Mouse (Mus musculus) neural tube, embryonic 15.5 days (tissue): Measurements from ENCODE around the gene Cib1. TPM values are rescaled to one million over a fixed set of nuclear protein-coding genes. Genes with fewer than 3 reads are reported as not detected.
A peak's percentile ranks its signal among the peaks of the same experiment; 100 is the strongest.

Source experiments
- ATAC-seq: fragments of 200-750 bp; cut with Nextera tagmentation; 2 replicates; pipeline ENCODE4 v1.8.0; 2017; ENCODE audit warnings: mild to moderate bottlenecking, moderate TSS enrichment, moderate library complexity; ENCODE audit not compliant: low FRiP score
- H3K27ac ChIP-seq: fragments of 300-500 bp; sonication (generic); replicated peaks from 2 replicates; pipeline ENCODE4 v1.5.1; 2015; ENCODE audit warnings: mild to moderate bottlenecking, inconsistent platforms
- H3K27me3 ChIP-seq: fragments of 300-500 bp; sonication (generic); replicated peaks from 2 replicates; pipeline ENCODE4 v1.6.1; 2015; ENCODE audit warnings: inconsistent platforms
- H3K36me3 ChIP-seq: fragments of 300-500 bp; sonication (generic); 2 replicates; pipeline ENCODE4 v1.6.1; 2015; ENCODE audit warnings: inconsistent platforms
- H3K4me1 ChIP-seq: fragments of 300-500 bp; sonication (generic); 2 replicates; pipeline ENCODE4 v1.6.1; 2015; ENCODE audit warnings: inconsistent platforms
- H3K4me2 ChIP-seq: fragments of 300-500 bp; sonication (generic); 2 replicates; pipeline ENCODE4 v1.6.1; 2015; ENCODE audit warnings: inconsistent platforms, mild to moderate bottlenecking, moderate library complexity
- H3K4me3 ChIP-seq: fragments of 300-500 bp; sonication (generic); replicated peaks from 2 replicates; pipeline ENCODE4 v1.5.1; 2015; ENCODE audit warnings: mild to moderate bottlenecking, inconsistent platforms
- H3K9ac ChIP-seq: fragments of 300-500 bp; sonication (generic); replicated peaks from 2 replicates; pipeline ENCODE4 v1.6.1; 2015; ENCODE audit warnings: mild to moderate bottlenecking, inconsistent platforms
- H3K9me3 ChIP-seq: fragments of 300-500 bp; sonication (generic); replicated peaks from 2 replicates; pipeline ENCODE4 v1.6.1; 2016; ENCODE audit warnings: inconsistent platforms
- WGBS: fragments of 180-500 bp; shearing (Covaris S2); methylation state at CpG from one replicate; pipeline ENCODE4 v1.1.7; 2015; ENCODE audit warnings: mixed read lengths; 5-methylcytosine and 5-hydroxymethylcytosine counted together
- polyA plus RNA-seq: library from polyadenylated mRNA; unstranded; fragments of >200 nt; fragmentation: Nextera tagmentation; extraction: Ambion mirVana; gene quantifications from 2 replicates; pipeline ENCODE4 v1.2.1, GENCODE M21; 2015

The Cib1 gene
- polyA plus RNA-seq = 32.2 and 59.5 TPM in 2 replicates

GRCm38 (mm10) chr7:80232489-80233029, at the start of gene Cib1, which contains the start of gene Gdpgp1:
TSS of gene Cib1 (minus strand) at chr7:80232813.
TSS of gene Gdpgp1 (plus strand) at chr7:80232865.
- peak within 1 kb of the TSS; percentile 91 for H3K4me2 ChIP-seq
- ATAC-seq = peak; percentile 96
- H3K4me1 ChIP-seq = peaks cover 35% of the 10 kb centered on the region
- H3K27ac ChIP-seq = peak within 1 kb of the TSS; percentile 80
- H3K36me3 ChIP-seq = peaks cover 4% of the 10 kb centered on the region; the same call in 1 of the 2 replicates
- under 1% methylated on average over 48 of the region's 56 CpGs for WGBS
- peak within 1 kb of the TSS; percentile 79 for H3K4me3 ChIP-seq
- H3K9me3 ChIP-seq = no peaks in the 10 kb centered on the region
- peaks cover 6% of the 10 kb centered on the region; the same call in 1 of the 2 replicates for H3K27me3 ChIP-seq
- H3K9ac ChIP-seq = peak within 1 kb of the TSS; percentile 78

- Histone ChIP-seq H3K9ac (no peak overlapping the region), H3K27me3 (no peaks in the 10 kb centered on the region), H3K4me3 (no peak overlapping the region), H3K27ac (no peak overlapping the region), H3K4me1 (no peaks in the 10 kb centered on the region), H3K36me3 (peaks cover 92% of the 10 kb centered on the region), H3K4me2 (no peak overlapping the region), H3K9me3 (no peaks in the 10 kb centered on the region)
- 91% methylated on average over 3 of the region's 3 CpGs for WGBS
- no peak for ATAC-seq
These were observed 49.0 kb upstream of the Cib1 start for GRCm38 (mm10) chr7:80281646-80282045.

- Histone ChIP-seq H3K27me3 (no peaks in the 10 kb centered on the region), H3K9ac (no peak overlapping the region), H3K4me1 (no peaks in the 10 kb centered on the region), H3K9me3 (no peaks in the 10 kb centered on the region), H3K27ac (no peak overlapping the region), H3K36me3 (peaks cover 92% of the 10 kb centered on the region), H3K4me2 (no peak overlapping the region), H3K4me3 (no peak overlapping the region)
- 95% methylated on average over 2 of the region's 2 CpGs for WGBS
- ATAC-seq = no peak
These were observed 48.4 kb upstream of the Cib1 start for GRCm38 (mm10) chr7:80280998-80281397.

- whole genome bisulfite sequencing = 87% methylated on average over 10 of the region's 10 CpGs
- H3K36me3 ChIP-seq = peaks cover 91% of the 10 kb centered on the region
- H3K27me3 ChIP-seq = no peaks in the 10 kb centered on the region
- H3K9ac ChIP-seq = no peak overlapping the region
- no peak for ATAC-seq
- H3K27ac ChIP-seq = no peak overlapping the region
- H3K4me3 ChIP-seq = no peak overlapping the region
- no peaks in the 10 kb centered on the region for H3K4me1 ChIP-seq
- no peak overlapping the region for H3K4me2 ChIP-seq
- H3K9me3 ChIP-seq = no peaks in the 10 kb centered on the region; the same call in 1 of the 2 replicates
These were observed 47.4 kb upstream of the Cib1 start for GRCm38 (mm10) chr7:80280032-80280431.

GRCm38 (mm10) chr7:80276374-80276773, 43.8 kb upstream of the Cib1 start:
- ATAC-seq = no peak
- peaks cover 92% of the 10 kb centered on the region for H3K36me3 ChIP-seq
- no peak overlapping the region for H3K4me2 ChIP-seq
- WGBS = 94% methylated on average over 4 of the region's 4 CpGs
- H3K9ac ChIP-seq = no peak overlapping the region
- H3K27ac ChIP-seq = no peak overlapping the region
- H3K9me3 ChIP-seq = no peaks in the 10 kb centered on the region; the same call in 1 of the 2 replicates
- no peak overlapping the region for H3K4me3 ChIP-seq
- no peaks in the 10 kb centered on the region for H3K27me3 ChIP-seq
- H3K4me1 ChIP-seq = 0 out of 2 replicates have a peak, but pooled peaks cover 5% of the 10 kb centered on the region

GRCm38 (mm10) chr7:80273456-80273855, 40.8 kb upstream of the Cib1 start:
- peaks cover 26% of the 10 kb centered on the region for H3K4me1 ChIP-seq
- H3K9ac ChIP-seq = no peak overlapping the region
- no peak overlapping the region for H3K4me3 ChIP-seq
- 93% methylated on average over 2 of the region's 2 CpGs for WGBS
- peaks cover 63% of the 10 kb centered on the region for H3K36me3 ChIP-seq
- H3K4me2 ChIP-seq = no peak overlapping the region
- H3K27me3 ChIP-seq = no peaks in the 10 kb centered on the region
- ATAC-seq = no peak
- H3K27ac ChIP-seq = no peak overlapping the region
- H3K9me3 ChIP-seq = no peaks in the 10 kb centered on the region; the same call in 1 of the 2 replicates

- Histone ChIP-seq H3K4me3 (peak overlapping the region; percentile 85), H3K27me3 (no peaks in the 10 kb centered on the region), H3K27ac (peak overlapping the region; percentile 79), H3K4me1 (peaks cover 29% of the 10 kb centered on the region), H3K9me3 (no peaks in the 10 kb centered on the region; the same call in 1 of the 2 replicates), H3K4me2 (peak overlapping the region; percentile 79), H3K36me3 (peaks cover 51% of the 10 kb centered on the region), H3K9ac (peak overlapping the region; percentile 80)
- peak; percentile 71 for ATAC-seq
- under 1% methylated on average over 23 of the region's 23 CpGs for WGBS
These were observed 37.2 kb upstream of the Cib1 start for GRCm38 (mm10) chr7:80269751-80270255.

- peak within 1 kb of the TSS; percentile 79 for H3K4me2 ChIP-seq
- no peaks in the 10 kb centered on the region for H3K27me3 ChIP-seq
- peak within 1 kb of the TSS; percentile 79 for H3K27ac ChIP-seq
- peak within 1 kb of the TSS; percentile 80 for H3K9ac ChIP-seq
- H3K9me3 ChIP-seq = no peaks in the 10 kb centered on the region
- H3K4me3 ChIP-seq = peak within 1 kb of the TSS; percentile 85
- peaks cover 29% of the 10 kb centered on the region for H3K4me1 ChIP-seq
- ATAC-seq = peak; percentile 90
- peaks cover 51% of the 10 kb centered on the region for H3K36me3 ChIP-seq
- 4% methylated on average over 21 of the region's 21 CpGs for WGBS
These were observed 36.5 kb upstream of the Cib1 start, which contains the start of gene Vps33b for GRCm38 (mm10) chr7:80268897-80269750. TSS of gene Vps33b (plus strand) at chr7:80269649.

GRCm38 (mm10) chr7:80267764-80268163, 35.2 kb upstream of the Cib1 start:
- no peak for ATAC-seq
- Histone ChIP-seq H3K4me3 (no peak overlapping the region), H3K27me3 (no peaks in the 10 kb centered on the region), H3K27ac (no peak overlapping the region), H3K4me2 (no peak overlapping the region), H3K36me3 (peaks cover 42% of the 10 kb centered on the region), H3K9ac (no peak overlapping the region), H3K9me3 (no peaks in the 10 kb centered on the region), H3K4me1 (peaks cover 34% of the 10 kb centered on the region)
- 90% methylated on average over 1 of the region's 1 CpGs for WGBS

- no peak overlapping the region for H3K9ac ChIP-seq
- H3K27ac ChIP-seq = no peak overlapping the region
- no peaks in the 10 kb centered on the region for H3K9me3 ChIP-seq
- peaks cover 30% of the 10 kb centered on the region for H3K4me1 ChIP-seq
- H3K27me3 ChIP-seq = peaks cover 5% of the 10 kb centered on the region; the same call in 1 of the 2 replicates
- peaks cover 33% of the 10 kb centered on the region for H3K36me3 ChIP-seq
- 94% methylated on average over 12 of the region's 12 CpGs for WGBS
- H3K4me2 ChIP-seq = no peak overlapping the region
- ATAC-seq = no peak
- no peak overlapping the region for H3K4me3 ChIP-seq
These were observed 32.0 kb upstream of the Cib1 start for GRCm38 (mm10) chr7:80264606-80265005.

GRCm38 (mm10) chr7:80261372-80261990, 28.9 kb upstream of the Cib1 start:
- Histone ChIP-seq H3K4me2 (peak overlapping the region; percentile 89), H3K4me1 (peaks cover 21% of the 10 kb centered on the region), H3K36me3 (peaks cover 28% of the 10 kb centered on the region), H3K4me3 (peak overlapping the region; percentile 95), H3K27me3 (peaks cover 33% of the 10 kb centered on the region), H3K9me3 (no peaks in the 10 kb centered on the region), H3K9ac (peak overlapping the region; percentile 89), H3K27ac (peak overlapping the region; percentile 81)
- under 1% methylated on average over 32 of the region's 32 CpGs for WGBS
- peak; percentile 67 for ATAC-seq
